Mouse (Mus musculus) liver, postnatal 0 days (tissue): ENCODE data around the gene Aptx.

Source experiments
- CTCF ChIP-seq: sonication (generic); IDR thresholded peaks from 2 replicates; pipeline ENCODE4 v1.5.1; 2016; ENCODE audit warnings: antibody characterized with exemption, low read depth
- EP300 ChIP-seq: IDR thresholded peaks from 2 replicates; pipeline ENCODE4 v1.6.1; 2016; ENCODE audit warnings: antibody characterized with exemption, low read depth, mild to moderate bottlenecking

DNA sequence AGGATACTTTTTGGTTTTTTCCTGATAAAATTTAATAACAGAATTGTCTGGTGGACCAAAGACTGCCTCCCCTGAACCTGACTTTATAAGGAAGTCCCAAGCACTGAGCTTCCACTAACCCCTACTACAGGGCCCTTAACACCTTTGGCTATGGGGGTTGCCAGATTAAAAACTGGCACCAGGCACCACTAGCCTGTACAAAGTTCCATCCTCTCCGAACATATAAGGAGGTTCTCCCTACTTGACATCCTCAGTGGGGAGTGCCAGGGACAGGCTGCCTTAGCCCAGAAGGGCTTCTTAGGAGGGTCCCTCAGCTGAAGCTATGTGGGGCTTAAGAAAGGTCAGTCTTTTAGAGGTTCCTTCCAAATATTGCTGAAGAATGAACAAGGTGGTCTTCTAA lies 32.4 kb upstream of the Aptx start:
- TF ChIP-seq CTCF (no peak), EP300 (no peak)
